Mouse (Mus musculus): ENCODE data around the gene Dnaaf3. TPM values are rescaled to one million over a fixed set of nuclear protein-coding genes. Genes with fewer than 3 reads are reported as not detected.
"Not testable (repeated sequence)": the region's sequence is repeated elsewhere in the genome, so short reads cannot be mapped to it uniquely, and the experiment has no call there.

Dnaaf3 gene
- polyA plus RNA-seq (2015; fragmentation: Nextera tagmentation; extraction: Ambion mirVana): 1.5 and 2.3 TPM in 2 replicates

GRCm38 (mm10) chr7:4532005-4532729 is at the start of gene Dnaaf3:
Gene Dnaaf3, minus strand, starts transcription at chr7:4532453.
- Histone ChIP-seq H3K4me3 (replicated peaks) (peak within 1 kb of the TSS; percentile 32), H3K4me1 (replicated peaks) (peaks cover 14% of the 10 kb centered on the region), H3K27me3 (peaks cover 12% of the 10 kb centered on the region), H3K27ac (no peak within 1 kb of the TSS), H3K36me3 (no peaks in the 10 kb centered on the region), H3K9ac (replicated peaks) (0 out of 2 replicates have a peak within 1 kb of the TSS, but pooled peaks have one; percentile 23), H3K4me2 (replicated peaks) (peak within 1 kb of the TSS; percentile 50), H3K9me3 (no peaks in the 10 kb centered on the region)
- peak; percentile 64 for ATAC-seq
- whole genome bisulfite sequencing: 4% methylated on average over 28 of the region's 28 CpGs

GRCm38 (mm10) chr7:4581481-4581880 is 49.2 kb upstream of the Dnaaf3 start:
- H3K36me3 ChIP-seq; H3K4me2 ChIP-seq (replicated peaks); ATAC-seq; H3K9ac ChIP-seq (replicated peaks); H3K27me3 ChIP-seq; H3K27ac ChIP-seq; H3K4me3 ChIP-seq (replicated peaks); H3K4me1 ChIP-seq (replicated peaks); H3K9me3 ChIP-seq: not testable (repeated sequence)
- 91% methylated on average over 3 of the region's 3 CpGs for WGBS

GRCm38 (mm10) chr7:4572361-4572760 is 40.1 kb upstream of the Dnaaf3 start:
- H3K9ac ChIP-seq (replicated peaks); ATAC-seq; H3K36me3 ChIP-seq; H3K4me2 ChIP-seq (replicated peaks); H3K4me3 ChIP-seq (replicated peaks); H3K27me3 ChIP-seq; H3K4me1 ChIP-seq (replicated peaks); H3K9me3 ChIP-seq; H3K27ac ChIP-seq: not testable (repeated sequence)
- WGBS: 68% methylated on average over 2 of the region's 2 CpGs

GRCm38 (mm10) chr7:4562660-4563059 is 30.4 kb upstream of the Dnaaf3 start:
- H3K9ac ChIP-seq (replicated peaks): no peak overlapping the region
- H3K9me3 ChIP-seq: no peaks in the 10 kb centered on the region
- WGBS: 91% methylated on average over 3 of the region's 3 CpGs
- H3K27ac ChIP-seq: no peak overlapping the region
- H3K4me3 ChIP-seq (replicated peaks): no peak overlapping the region
- no peaks in the 10 kb centered on the region for H3K4me1 ChIP-seq (replicated peaks)
- no peak for ATAC-seq
- 0 out of 2 replicates have a peak, but pooled peaks cover 3% of the 10 kb centered on the region for H3K27me3 ChIP-seq
- no peaks in the 10 kb centered on the region for H3K36me3 ChIP-seq
- no peak overlapping the region for H3K4me2 ChIP-seq (replicated peaks)

- H3K4me1 ChIP-seq (replicated peaks): no peaks in the 10 kb centered on the region
- peak; percentile 70 for ATAC-seq
- no peaks in the 10 kb centered on the region for H3K9me3 ChIP-seq
- H3K9ac ChIP-seq (replicated peaks): no peak overlapping the region
- 78% methylated on average over 6 of the region's 6 CpGs for WGBS
- H3K36me3 ChIP-seq: no peaks in the 10 kb centered on the region
- 0 out of 2 replicates have a peak overlapping the region, but pooled peaks have one; percentile 23 for H3K4me2 ChIP-seq (replicated peaks)
- no peak overlapping the region for H3K27ac ChIP-seq
- no peak overlapping the region for H3K4me3 ChIP-seq (replicated peaks)
- H3K27me3 ChIP-seq: 0 out of 2 replicates have a peak, but pooled peaks cover 4% of the 10 kb centered on the region
Measured at GRCm38 (mm10) chr7:4557167-4557560, 24.9 kb upstream of the Dnaaf3 start.

GRCm38 (mm10) chr7:4556256-4557166 is 24.3 kb upstream of the Dnaaf3 start:
- H3K27ac ChIP-seq: no peak overlapping the region

GRCm38 (mm10) chr7:4547221-4547641 is 15.0 kb upstream of the Dnaaf3 start, which contains the start of gene Syt5:
Gene Syt5, minus strand, starts transcription at chr7:4547541.
- Histone ChIP-seq H3K4me1 (replicated peaks) (peaks cover 19% of the 10 kb centered on the region), H3K4me2 (replicated peaks) (peak within 1 kb of the TSS; percentile 76), H3K4me3 (replicated peaks) (peak within 1 kb of the TSS; percentile 57), H3K9ac (replicated peaks) (peak within 1 kb of the TSS; percentile 65), H3K27me3 (no peaks in the 10 kb centered on the region), H3K27ac (peak within 1 kb of the TSS; percentile 92), H3K36me3 (peaks cover 8% of the 10 kb centered on the region), H3K9me3 (no peaks in the 10 kb centered on the region)
- WGBS: 4% methylated on average over 32 of the region's 33 CpGs
- peak; percentile 76 for ATAC-seq

More at GRCm38 (mm10) chr7:4556256-4557166, 24.3 kb upstream of the Dnaaf3 start:
- no peak overlapping the region for H3K9ac ChIP-seq (replicated peaks)
- H3K9me3 ChIP-seq: no peaks in the 10 kb centered on the region
- no peak overlapping the region for H3K4me3 ChIP-seq (replicated peaks)
- 0 out of 2 replicates have a peak overlapping the region, but pooled peaks have one; percentile 23 for H3K4me2 ChIP-seq (replicated peaks)
- H3K27me3 ChIP-seq: 0 out of 2 replicates have a peak, but pooled peaks cover 4% of the 10 kb centered on the region
- no peaks in the 10 kb centered on the region for H3K36me3 ChIP-seq
- peak; percentile 96 for ATAC-seq
- no peaks in the 10 kb centered on the region for H3K4me1 ChIP-seq (replicated peaks)
- 24% methylated on average over 15 of the region's 15 CpGs for WGBS

- Histone ChIP-seq H3K9me3 (no peaks in the 10 kb centered on the region), H3K27me3 (no peaks in the 10 kb centered on the region)
- WGBS: under 1% methylated on average over 26 of the region's 26 CpGs
Measured at GRCm38 (mm10) chr7:4546591-4547131, 14.4 kb upstream of the Dnaaf3 start.

GRCm38 (mm10) chr7:4546050-4546449 is 13.8 kb upstream of the Dnaaf3 start:
- Histone ChIP-seq H3K4me3 (replicated peaks) (peak overlapping the region; percentile 57), H3K27ac (peak overlapping the region; percentile 92), H3K36me3 (peaks cover 20% of the 10 kb centered on the region), H3K4me1 (replicated peaks) (peaks cover 19% of the 10 kb centered on the region), H3K9me3 (no peaks in the 10 kb centered on the region), H3K9ac (replicated peaks) (peak overlapping the region; percentile 65), H3K4me2 (replicated peaks) (peak overlapping the region; percentile 76), H3K27me3 (no peaks in the 10 kb centered on the region)
- WGBS: 67% methylated on average over 15 of the region's 15 CpGs
- peak; percentile 53 for ATAC-seq

More at GRCm38 (mm10) chr7:4546591-4547131, 14.4 kb upstream of the Dnaaf3 start:
- peak overlapping the region; percentile 57 for H3K4me3 ChIP-seq (replicated peaks)
- peak; percentile 93 for ATAC-seq
- peak overlapping the region; percentile 65 for H3K9ac ChIP-seq (replicated peaks)
- peak overlapping the region; percentile 92 for H3K27ac ChIP-seq
- H3K4me2 ChIP-seq (replicated peaks): peak overlapping the region; percentile 76
- H3K36me3 ChIP-seq: peaks cover 14% of the 10 kb centered on the region
- H3K4me1 ChIP-seq (replicated peaks): peaks cover 19% of the 10 kb centered on the region

- no peak for ATAC-seq
- H3K27ac ChIP-seq: no peak overlapping the region
- 40% methylated on average over 17 of the region's 17 CpGs for WGBS
- H3K27me3 ChIP-seq: no peaks in the 10 kb centered on the region
- H3K36me3 ChIP-seq: peaks cover 41% of the 10 kb centered on the region
- H3K9ac ChIP-seq (replicated peaks): no peak overlapping the region
- no peak overlapping the region for H3K4me2 ChIP-seq (replicated peaks)
- peaks cover 12% of the 10 kb centered on the region for H3K4me1 ChIP-seq (replicated peaks)
- no peaks in the 10 kb centered on the region for H3K9me3 ChIP-seq
- no peak overlapping the region for H3K4me3 ChIP-seq (replicated peaks)
Measured at GRCm38 (mm10) chr7:4542013-4542412, 9.8 kb upstream of the Dnaaf3 start.

GRCm38 (mm10) chr7:4541344-4541743 is 9.1 kb upstream of the Dnaaf3 start:
- no peak overlapping the region for H3K4me3 ChIP-seq (replicated peaks)
- no peaks in the 10 kb centered on the region for H3K27me3 ChIP-seq
- no peaks in the 10 kb centered on the region for H3K9me3 ChIP-seq
- no peak overlapping the region for H3K27ac ChIP-seq
- H3K4me1 ChIP-seq (replicated peaks): peaks cover 12% of the 10 kb centered on the region
- WGBS: 65% methylated on average over 5 of the region's 5 CpGs
- ATAC-seq: no peak
- H3K9ac ChIP-seq (replicated peaks): no peak overlapping the region
- peaks cover 41% of the 10 kb centered on the region for H3K36me3 ChIP-seq
- no peak overlapping the region for H3K4me2 ChIP-seq (replicated peaks)
